Mouse (Mus musculus): Measurements from ENCODE around the gene Uty.

Gene Uty

GRCm38 (mm10) chrY:1245426-1245863 lies at the start of gene Uty:
TSS of gene Uty (minus strand) at chrY:1245759.
- peak in 1 of 2 experiments; percentile 40 for DNase-seq

GRCm38 (mm10) chrY:1293708-1294107 lies 48.1 kb upstream of the Uty start:
- no peak for DNase-seq

DNA sequence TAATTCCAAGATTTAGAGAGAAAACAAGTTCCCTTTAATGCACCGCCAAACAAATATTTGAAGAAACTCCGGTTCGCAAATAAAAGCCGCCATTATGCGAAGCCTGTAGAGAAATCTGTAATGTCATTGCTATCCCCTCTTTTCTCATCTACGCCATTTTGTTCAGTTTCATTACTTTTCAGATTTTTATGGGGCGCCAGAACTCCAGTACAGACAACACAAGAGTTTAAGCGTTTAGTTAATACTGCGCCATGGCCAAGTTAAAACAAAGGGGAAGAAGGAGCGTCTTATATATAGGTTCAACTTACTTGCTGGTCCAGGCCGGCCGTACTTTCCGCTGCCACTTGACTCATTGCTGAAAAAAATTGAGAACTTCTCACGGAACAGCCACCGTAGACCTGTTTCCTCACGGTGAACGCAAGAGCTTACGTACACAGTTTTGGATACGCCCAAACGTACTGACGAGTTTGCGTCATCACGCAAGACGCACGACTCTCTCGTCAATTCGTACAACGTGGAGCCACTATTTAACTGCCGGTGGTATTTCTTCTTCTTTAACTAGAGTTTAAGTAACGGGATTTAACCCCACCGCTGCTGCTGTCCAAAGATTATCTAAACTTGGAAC lies 40.7 kb upstream of the Uty start, which contains the start of gene Ddx3y:
Gene Ddx3y (minus strand): TSS at position 459 of the 625 bp plus-strand sequence.
- peak in 1 of 2 experiments; percentile 59 for DNase-seq

DNA sequence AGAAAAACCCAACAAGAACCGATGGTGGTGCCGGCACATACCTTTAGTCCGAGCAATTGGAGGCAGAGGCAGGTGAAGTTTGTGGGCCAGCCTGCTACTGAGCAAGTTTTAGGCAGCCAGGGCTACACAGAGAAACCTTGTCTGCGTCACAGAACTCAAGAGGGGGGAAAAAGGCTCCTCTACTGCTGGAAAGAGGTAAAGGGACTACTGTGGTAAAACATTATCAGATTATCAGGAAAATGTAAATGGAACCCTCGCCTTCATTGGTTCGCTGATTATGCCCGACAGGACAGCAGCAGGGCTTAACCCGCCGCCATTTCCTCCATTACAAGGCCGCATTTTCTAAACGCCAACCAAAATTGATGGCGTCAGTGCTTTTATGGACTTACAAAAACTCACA lies 40.2 kb upstream of the Uty start:
- DNase-seq = peak in 1 of 2 experiments; percentile 8

GRCm38 (mm10) chrY:1246117-1246516 lies 558 bp upstream of the Uty start:
- no peak for DNase-seq

DNA sequence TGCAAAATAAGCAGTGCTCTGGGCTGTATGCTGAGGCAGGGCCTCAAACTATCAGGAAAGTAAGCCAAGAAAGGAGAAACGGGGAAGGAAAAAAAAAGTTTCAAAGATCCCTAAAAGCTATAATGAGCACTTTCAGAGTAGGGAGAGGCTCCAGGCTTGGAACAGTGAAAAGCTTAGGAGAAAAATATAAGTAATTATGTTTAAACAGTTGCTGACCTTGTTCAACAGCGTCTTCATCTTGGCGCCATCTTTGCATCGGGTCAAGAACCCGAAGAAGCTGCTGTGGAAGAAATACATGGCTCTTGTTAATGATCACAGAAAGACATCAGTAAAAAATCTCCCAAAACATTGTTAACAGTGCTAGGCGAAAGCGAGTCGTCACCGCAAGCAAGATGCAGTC lies 619 bp downstream of the Uty start:
- no peak for DNase-seq

- no peak for DNase-seq
Observed at GRCm38 (mm10) chrY:1244421-1244820, 1.1 kb downstream of the Uty start.

- peak in 1 of 2 experiments; percentile 21 for DNase-seq
Observed at GRCm38 (mm10) chrY:1220001-1220400, 25.6 kb downstream of the Uty start.

DNA sequence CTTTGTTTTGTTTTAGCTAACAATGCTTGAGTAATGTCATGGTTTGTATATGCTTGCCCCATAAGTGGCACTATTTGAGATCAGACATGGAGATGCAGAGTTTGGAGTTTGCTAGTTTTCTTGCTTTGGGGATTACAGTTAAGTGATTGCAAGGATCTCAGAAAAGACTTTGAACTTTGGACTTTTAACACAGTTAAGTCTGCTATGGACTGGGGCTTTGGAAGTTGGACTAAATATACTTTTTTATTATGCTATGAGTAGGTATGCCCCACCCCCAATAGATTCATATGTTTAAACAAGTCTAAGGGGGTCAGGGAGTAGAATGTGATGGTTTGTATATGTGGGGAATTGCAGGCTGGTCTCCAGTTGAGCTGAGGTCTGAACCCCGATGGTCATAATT lies 67.1 kb downstream of the Uty start:
- DNase-seq = no peak

DNA sequence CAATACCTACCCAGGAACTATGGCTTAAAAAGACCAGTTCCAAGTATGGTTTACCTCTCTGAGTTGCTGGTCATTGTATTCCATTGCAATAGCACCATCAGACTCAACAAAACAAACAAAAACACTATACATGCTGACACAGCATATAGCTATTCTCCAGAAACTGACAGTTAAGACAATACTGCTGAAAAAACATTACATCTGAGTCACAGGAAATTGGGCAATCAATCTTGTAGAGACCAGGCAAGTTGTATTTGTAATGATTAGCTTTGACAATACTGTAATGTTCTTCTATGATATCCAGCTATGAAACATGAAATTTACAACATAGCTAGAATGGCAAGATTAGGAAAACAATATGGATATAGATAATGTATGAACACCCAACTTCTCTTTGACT lies 82.5 kb downstream of the Uty start:
- DNase-seq = no peak

GRCm38 (mm10) chrY:1116153-1116552 lies 129.4 kb downstream of the Uty start:
- no peak for DNase-seq

DNA sequence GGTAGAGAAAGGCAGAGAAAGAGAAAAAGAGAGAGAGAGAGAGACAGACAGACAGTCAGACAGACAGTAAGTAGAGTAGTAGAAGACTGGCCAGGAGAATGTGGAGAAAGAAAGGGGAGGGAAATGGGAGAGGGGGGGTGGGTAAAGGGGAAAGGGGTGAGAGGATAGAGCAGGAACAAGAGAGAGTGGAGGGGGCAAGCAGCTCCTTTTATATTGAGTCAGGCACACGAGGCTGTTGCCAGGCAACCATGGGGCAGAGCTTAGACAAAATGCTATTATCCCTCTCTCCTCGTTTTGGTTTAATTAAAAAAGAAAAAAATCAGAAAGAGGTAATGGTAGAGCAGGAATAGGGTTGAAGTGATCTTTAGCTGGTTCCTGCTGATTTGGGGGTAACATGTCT lies 131.5 kb downstream of the Uty start:
- no peak for DNase-seq
